Mouse (Mus musculus) lung, embryonic 16.5 days (tissue): Measurements from ENCODE around the gene Mllt6. TPM values are rescaled to one million over a fixed set of nuclear protein-coding genes. Genes with fewer than 3 reads are reported as not detected.
A peak's percentile ranks its signal among the peaks of the same experiment; 100 is the strongest.
"Not testable (repeated sequence)": the region's sequence is repeated elsewhere in the genome, so short reads cannot be mapped to it uniquely, and the experiment has no call there.

Experiments used
- ATAC-seq: fragments of 200-750 bp; cut with Nextera tagmentation; 2 replicates; pipeline ENCODE4 v1.8.0; 2017; ENCODE audit warnings: low read depth, mild to moderate bottlenecking, moderate library complexity
- H3K27ac ChIP-seq: fragments of 300-500 bp; sonication (generic); 2 replicates; pipeline ENCODE4 v1.5.1; 2014; ENCODE audit warnings: mild to moderate bottlenecking, control low read depth, low read length
- H3K27me3 ChIP-seq: fragments of 300-500 bp; sonication (generic); 2 replicates; pipeline ENCODE4 v1.6.1; 2014; ENCODE audit warnings: low read depth, low read length, mixed read lengths; ENCODE audit not compliant: control insufficient read depth, insufficient read depth
- H3K36me3 ChIP-seq: fragments of 300-500 bp; sonication (generic); 2 replicates; pipeline ENCODE4 v1.6.1; 2014; ENCODE audit warnings: low read length; ENCODE audit not compliant: control insufficient read depth, insufficient read depth
- H3K4me1 ChIP-seq: fragments of 300-500 bp; sonication (generic); replicated peaks from 2 replicates; pipeline ENCODE4 v1.6.1; 2014; ENCODE audit warnings: low read length, mixed read lengths; ENCODE audit not compliant: control insufficient read depth, insufficient read depth
- H3K4me2 ChIP-seq: fragments of 300-500 bp; sonication (generic); 2 replicates; pipeline ENCODE4 v1.6.1; 2014; ENCODE audit warnings: low read depth, low read length, control low read depth
- H3K4me3 ChIP-seq: fragments of 300-500 bp; sonication (generic); 2 replicates; pipeline ENCODE4 v1.5.1; 2014; ENCODE audit warnings: mild to moderate bottlenecking, low read length, control low read depth
- H3K9ac ChIP-seq: fragments of 300-500 bp; sonication (generic); 2 replicates; pipeline ENCODE4 v1.6.1; 2014; ENCODE audit warnings: low read length, control low read depth
- H3K9me3 ChIP-seq: fragments of 300-500 bp; sonication (generic); 2 replicates; pipeline ENCODE4 v1.6.1; 2016; ENCODE audit warnings: low read length; ENCODE audit not compliant: control insufficient read depth
- WGBS: fragments of 180-500 bp; shearing (Covaris S2); extraction: QIAGEN DNeasy Blood & Tissue Kit; methylation state at CpG from one replicate; pipeline ENCODE4 v1.1.7; 2014; 5-methylcytosine and 5-hydroxymethylcytosine counted together
- microRNA-seq: library from miRNA; unstranded; fragments of <30 nt; microRNA quantifications from one replicate; pipeline ENCODE4, GENCODE M21; 2016
- polyA plus RNA-seq: library from polyadenylated mRNA; unstranded; fragments of >200 nt; fragmentation: Nextera tagmentation; extraction: Ambion mirVana; gene quantifications from 2 replicates; pipeline ENCODE4 v1.2.1, GENCODE M21; 2015

Gene Mllt6
- polyA plus RNA-seq, 1 experiment from 2014 or later: 3.4 TPM

DNA sequence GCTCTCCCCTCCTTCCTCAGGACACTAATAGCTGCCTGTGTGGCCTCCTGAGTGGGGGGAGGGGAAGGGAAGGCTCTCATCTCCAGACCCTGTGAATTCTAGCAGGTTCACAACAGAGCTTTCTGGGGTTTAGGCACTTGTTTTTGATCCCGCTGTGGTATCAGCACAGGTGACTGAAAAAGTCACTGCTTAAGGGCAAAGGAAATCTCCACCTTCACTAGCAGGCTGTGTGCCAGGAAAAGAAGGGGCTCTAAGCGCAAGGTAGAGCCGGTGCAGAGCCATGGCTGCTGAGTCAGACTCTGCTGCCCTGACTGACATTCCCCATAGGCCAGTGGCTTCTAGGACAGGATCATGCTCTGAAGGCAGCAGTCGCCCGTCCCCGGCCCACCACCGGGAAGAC, 65.5 kb downstream of the Mllt6 start:
- Histone ChIP-seq H3K27me3 (no peaks in the 10 kb centered on the region), H3K4me2 (no peak overlapping the region), H3K27ac (no peak overlapping the region), H3K9me3 (no peaks in the 10 kb centered on the region), H3K9ac (no peak overlapping the region), H3K4me1 (no peaks in the 10 kb centered on the region), H3K36me3 (peaks cover 34% of the 10 kb centered on the region), H3K4me3 (no peak overlapping the region)
- no peak for ATAC-seq
- 78% methylated on average over 7 of the region's 7 CpGs for WGBS

DNA sequence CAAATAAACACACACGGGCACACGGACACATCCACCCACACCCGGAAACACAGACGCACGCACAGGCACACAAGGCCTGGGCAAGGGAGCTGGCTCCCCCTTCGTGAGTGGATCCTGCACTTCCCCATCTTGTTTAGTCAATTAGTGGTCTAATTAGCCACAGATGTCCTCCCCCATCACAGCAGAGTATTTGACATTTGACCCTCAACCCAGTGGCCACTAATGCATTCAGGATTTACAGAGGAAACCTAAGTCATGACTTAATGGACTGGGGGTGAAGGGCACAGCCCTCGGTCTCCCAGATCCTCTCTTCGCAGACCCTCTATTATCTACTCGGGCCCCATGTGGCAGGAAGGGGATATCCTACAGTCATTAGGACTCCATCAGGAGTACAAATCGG, 70.5 kb downstream of the Mllt6 start:
- ATAC-seq: peak; percentile 64
- no peaks in the 10 kb centered on the region for H3K27me3 ChIP-seq
- H3K4me1 ChIP-seq: no peaks in the 10 kb centered on the region
- peak overlapping the region; percentile 45; the same call in 1 of the 2 replicates for H3K27ac ChIP-seq
- no peaks in the 10 kb centered on the region for H3K9me3 ChIP-seq
- no peak overlapping the region for H3K9ac ChIP-seq
- H3K4me3 ChIP-seq: no peak overlapping the region
- H3K36me3 ChIP-seq: peaks cover 8% of the 10 kb centered on the region
- no peak overlapping the region for H3K4me2 ChIP-seq
- WGBS: 45% methylated on average over 10 of the region's 10 CpGs

- not testable (repeated sequence) for H3K4me2 ChIP-seq, H3K4me1 ChIP-seq, H3K27ac ChIP-seq, ATAC-seq, H3K9ac ChIP-seq, H3K36me3 ChIP-seq, H3K9me3 ChIP-seq, H3K27me3 ChIP-seq, H3K4me3 ChIP-seq
- 76% methylated on average over 5 of the region's 5 CpGs for WGBS
Measured at GRCm38 (mm10) chr11:97734810-97735209, 71.6 kb downstream of the Mllt6 start.

Small RNA genes lying within 50 kb of the gene (microRNA-seq; reads per million reads assigned to microRNA genes)
- gene Gm24158: not detected
- 0.99 reads per million for gene Mir6927

Other genes starting within 250 kb of the Mllt6 start
- gene Arhgap23, start 247.9 kb upstream of the Mllt6 start, polyA plus RNA-seq: 5.2 and 5.4 TPM in 2 replicates
- 0.74 and 0.87 TPM in 2 replicates for gene 4933428G20Rik, start 163.1 kb upstream of the Mllt6 start, polyA plus RNA-seq
- 0.70 and 0.83 TPM in 2 replicates for gene Srcin1, start 87.2 kb upstream of the Mllt6 start, polyA plus RNA-seq
- 1.1 and 2.1 TPM in 2 replicates for gene Epop, start 33.7 kb upstream of the Mllt6 start, polyA plus RNA-seq
- gene Cisd3, start 22.4 kb downstream of the Mllt6 start, polyA plus RNA-seq: 57.5 and 66.6 TPM in 2 replicates
- 16.2 and 16.5 TPM in 2 replicates for gene Pcgf2, start 37.1 kb downstream of the Mllt6 start, polyA plus RNA-seq
- gene Psmb3, start 40.0 kb downstream of the Mllt6 start, polyA plus RNA-seq: 430 and 457 TPM in 2 replicates
- 1.3 and 2.2 TPM in 2 replicates for gene Pip4k2b, start 81.3 kb downstream of the Mllt6 start, polyA plus RNA-seq
- 16.1 and 18.5 TPM in 2 replicates for gene Cwc25, start 103.1 kb downstream of the Mllt6 start, polyA plus RNA-seq
- 0.35 TPM in 1 of 2 replicates, not detected in the other for gene 1700001P01Rik, start 112.5 kb downstream of the Mllt6 start, polyA plus RNA-seq
- 495 and 578 TPM in 2 replicates for gene Rpl23, start 119.0 kb downstream of the Mllt6 start, polyA plus RNA-seq
- 163 and 167 TPM in 2 replicates for gene Lasp1, start 135.6 kb downstream of the Mllt6 start, polyA plus RNA-seq
- gene B230217C12Rik, start 177.4 kb downstream of the Mllt6 start, polyA plus RNA-seq: 3.1 and 3.4 TPM in 2 replicates
- 0.36 and 0.65 TPM in 2 replicates for gene Fbxo47, start 220.7 kb downstream of the Mllt6 start, polyA plus RNA-seq